Comparison of ENCODE assay signal across 10 mouse cellular contexts in the genomic region with DNA sequence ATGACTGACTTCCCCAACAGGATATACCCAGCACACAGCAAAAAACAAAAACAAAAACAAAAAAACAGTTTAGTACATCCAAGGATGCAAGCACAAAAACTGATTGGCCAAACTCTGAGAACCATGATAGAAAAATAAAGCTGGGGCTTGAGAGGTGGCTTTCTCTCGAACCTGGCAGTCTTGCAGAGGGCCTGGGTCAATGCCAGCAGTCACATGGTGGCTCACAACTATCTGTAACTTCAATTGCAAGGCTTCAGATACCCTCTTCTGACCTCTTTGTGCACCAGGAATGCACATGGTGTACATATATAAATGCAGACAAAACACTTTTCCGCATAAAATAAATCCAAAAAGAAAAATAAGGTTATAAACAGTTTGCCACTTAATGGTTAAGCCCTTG. TPM values are rescaled to one million over a fixed set of nuclear protein-coding genes. Genes with fewer than 3 reads are reported as not detected.
A peak's percentile ranks its signal among the peaks of the same experiment; 100 is the strongest.
DNase-seq lines count a peak whose midpoint lies in the region; ATAC-seq lines count a peak whose summit lies in the region.
"Had no signal": no experiment of that assay in that cellular context is flagged by ENCODE, and none has a peak within 500 bp of the region (broad histone marks: within the 10 kb centered on the region; RNA-seq: fewer than 3 reads in every experiment).

No protein-coding gene starts in this region.

- H3K9ac ChIP-seq in kidney, embryonic 15.5 days, result peak overlapping the region; percentile 79
- peak overlapping the region; percentile 90 for H3K9ac ChIP-seq in forebrain, embryonic 16.5 days (replicated peaks; ENCODE audit: low read depth, low read length)
- peak overlapping the region; percentile 97; the same call in 1 of the 2 replicates for H3K9ac ChIP-seq in liver, embryonic 16.5 days (ENCODE audit: low read depth, low read length)

- ATAC-seq in kidney, embryonic 15.5 days (replicated peaks; ENCODE audit: low FRiP score), result no peak
- no peak for ATAC-seq in forebrain, embryonic 16.5 days
- ATAC-seq in liver, embryonic 16.5 days (ENCODE audit: low read depth), result no peak

- no peak overlapping the region for H3K27ac ChIP-seq in kidney, embryonic 15.5 days
- H3K27ac ChIP-seq in forebrain, embryonic 16.5 days (ENCODE audit: low read length), result no peak overlapping the region
- no peak overlapping the region; the same call in 1 of the 2 replicates for H3K27ac ChIP-seq in liver, embryonic 16.5 days (ENCODE audit: low read length)

- no peaks in the 10 kb centered on the region for H3K9me3 ChIP-seq in kidney, embryonic 15.5 days (replicated peaks)
- no peaks in the 10 kb centered on the region for H3K9me3 ChIP-seq in forebrain, embryonic 16.5 days (ENCODE audit: control insufficient read depth, low read length)
- no peaks in the 10 kb centered on the region for H3K9me3 ChIP-seq in liver, embryonic 16.5 days (replicated peaks; ENCODE audit: control insufficient read depth, low read length)

- DNase-seq in kidney, adult 8-10 months, result no peak
- DNase-seq in ZHBTc4 (ENCODE audit: low read depth, low spot score), result peak; percentile 16
- no peak for DNase-seq in left cerebral cortex, adult 18-20 months (ENCODE audit: low spot score in 2 of 2)
- DNase-seq in urinary bladder, postnatal 36 days (ENCODE audit: low spot score in 2 of 2), result no peak
- DNase-seq in thymus, postnatal 4 days, result no peak

- H3K36me3 ChIP-seq in kidney, embryonic 15.5 days, result peaks cover 5% of the 10 kb centered on the region; the same call in 1 of the 2 replicates
- no peaks in the 10 kb centered on the region for H3K36me3 ChIP-seq in forebrain, embryonic 16.5 days (ENCODE audit: control insufficient read depth, insufficient read depth)
- no peaks in the 10 kb centered on the region for H3K36me3 ChIP-seq in liver, embryonic 16.5 days (ENCODE audit: control insufficient read depth, insufficient read depth)

- no peaks in the 10 kb centered on the region for H3K27me3 ChIP-seq in kidney, embryonic 15.5 days
- H3K27me3 ChIP-seq in forebrain, embryonic 16.5 days (replicated peaks; ENCODE audit: control insufficient read depth, insufficient read depth, low read length), result no peaks in the 10 kb centered on the region
- H3K27me3 ChIP-seq in liver, embryonic 16.5 days (ENCODE audit: control insufficient read depth, insufficient read depth, low read depth, low read length), result no peaks in the 10 kb centered on the region

- peak overlapping the region; percentile 68 for H3K4me3 ChIP-seq in kidney, embryonic 15.5 days (replicated peaks)
- H3K4me3 ChIP-seq in forebrain, embryonic 16.5 days (replicated peaks; ENCODE audit: low read length), result peak overlapping the region; percentile 95; the same call in 1 of the 2 replicates
- peak overlapping the region; percentile 91 for H3K4me3 ChIP-seq in liver, embryonic 16.5 days (ENCODE audit: low read depth, low read length)

- WGBS in kidney, embryonic 15.5 days, result 60% methylated on average over 2 of the region's 2 CpGs
- 55% methylated on average over 2 of the region's 2 CpGs for WGBS in forebrain, embryonic 16.5 days
- 37% methylated on average over 2 of the region's 2 CpGs for WGBS in liver, embryonic 16.5 days (ENCODE audit: insufficient replicate concordance)

- peak overlapping the region; percentile 80 for H3K4me2 ChIP-seq in kidney, embryonic 15.5 days
- H3K4me2 ChIP-seq in forebrain, embryonic 16.5 days (ENCODE audit: low read length), result peak overlapping the region; percentile 80
- H3K4me2 ChIP-seq in liver, embryonic 16.5 days (ENCODE audit: low read depth, low read length), result peak overlapping the region; percentile 91

- peaks cover 22% of the 10 kb centered on the region for H3K4me1 ChIP-seq in kidney, embryonic 15.5 days
- peaks cover 25% of the 10 kb centered on the region for H3K4me1 ChIP-seq in forebrain, embryonic 16.5 days (replicated peaks; ENCODE audit: control insufficient read depth, insufficient read depth, low read length)
- H3K4me1 ChIP-seq in liver, embryonic 16.5 days (ENCODE audit: control insufficient read depth, low read depth, low read length), result peaks cover 46% of the 10 kb centered on the region

RNA-seq across cellular contexts. Expression of a gene that starts 1.0 kb away (rescaled TPM):
- 47.7 and 48.3 TPM in 2 replicates for polyA plus RNA-seq in kidney, embryonic 15.5 days (2015; fragmentation: Nextera tagmentation; extraction: Ambion mirVana)
- polyA plus RNA-seq in forebrain, embryonic 16.5 days (2015; fragmentation: Nextera tagmentation; extraction: Ambion mirVana), result 43.5 and 43.8 TPM in 2 replicates
- 31.0 and 35.3 TPM in 2 replicates for polyA plus RNA-seq in liver, embryonic 16.5 days (2015; fragmentation: Nextera tagmentation; extraction: Ambion mirVana)
- total RNA-seq in left cerebral cortex, adult 18-20 months (2021), result 10 to 100 TPM; 23.1 to 24.5 TPM

RNA-seq across cellular contexts. Expression of a gene that starts 11.8 kb away (rescaled TPM):
- polyA plus RNA-seq in kidney, embryonic 15.5 days (2015; fragmentation: Nextera tagmentation; extraction: Ambion mirVana), result 40.0 and 40.1 TPM in 2 replicates
- 44.3 and 55.3 TPM in 2 replicates for polyA plus RNA-seq in forebrain, embryonic 16.5 days (2015; fragmentation: Nextera tagmentation; extraction: Ambion mirVana)
- 12.2 and 12.7 TPM in 2 replicates for polyA plus RNA-seq in liver, embryonic 16.5 days (2015; fragmentation: Nextera tagmentation; extraction: Ambion mirVana)
- 10 to 100 TPM; 22.1 to 22.8 TPM for total RNA-seq in left cerebral cortex, adult 18-20 months (2021)

RNA-seq across cellular contexts. Expression of a gene that starts 30.0 kb away (rescaled TPM):
- 3.3 and 3.5 TPM in 2 replicates for polyA plus RNA-seq in kidney, embryonic 15.5 days (2015; fragmentation: Nextera tagmentation; extraction: Ambion mirVana)
- 0.80 and 1.4 TPM in 2 replicates for polyA plus RNA-seq in forebrain, embryonic 16.5 days (2015; fragmentation: Nextera tagmentation; extraction: Ambion mirVana)
- polyA plus RNA-seq in liver, embryonic 16.5 days (2015; fragmentation: Nextera tagmentation; extraction: Ambion mirVana), result 0.41 and 0.61 TPM in 2 replicates
- 1 to 10 TPM; 1.9 to 2.7 TPM for total RNA-seq in left cerebral cortex, adult 18-20 months (2021)
- total RNA-seq: common myeloid progenitor, adult 5-6 weeks; neutrophil, adult 5-6 weeks had no signal

RNA-seq across cellular contexts. Expression of a gene that starts 56.2 kb away (rescaled TPM):
- polyA plus RNA-seq in kidney, embryonic 15.5 days (2015; fragmentation: Nextera tagmentation; extraction: Ambion mirVana), result 73.6 and 80.5 TPM in 2 replicates
- polyA plus RNA-seq in forebrain, embryonic 16.5 days (2015; fragmentation: Nextera tagmentation; extraction: Ambion mirVana), result 81.9 and 86.4 TPM in 2 replicates
- 26.9 and 27.3 TPM in 2 replicates for polyA plus RNA-seq in liver, embryonic 16.5 days (2015; fragmentation: Nextera tagmentation; extraction: Ambion mirVana)
- total RNA-seq in left cerebral cortex, adult 18-20 months (2021), result 10 to 100 TPM; 24.3 to 26.2 TPM
